Mouse (Mus musculus): Measurements from ENCODE around the gene Fbxo5.

The Fbxo5 gene

GRCm38 (mm10) chr10:5805243-5805730 is at the start of gene Fbxo5:
TSS of gene Fbxo5 (minus strand) at chr10:5805600.
- in situ Hi-C loops (cut with MboI) = loop anchor here (25.0 kb wide), 2 partner anchors 1407 to 1818 kb away; partner anchors contain the start of gene Cnksr3

- in situ Hi-C loops (cut with MboI) = no loop called here
These were observed 48.0 kb upstream of the Fbxo5 start for GRCm38 (mm10) chr10:5853290-5853868.

- in situ Hi-C loops (cut with MboI) = loop anchor here (25.0 kb wide), 1 partner anchor 235 kb away; no protein-coding TSS in a partner anchor
These were observed 41.5 kb upstream of the Fbxo5 start for GRCm38 (mm10) chr10:5846939-5847338.

- in situ Hi-C loops (cut with MboI) = loop anchor here (25.0 kb wide), 1 partner anchor 229 kb away; no protein-coding TSS in a partner anchor
These were observed 36.0 kb upstream of the Fbxo5 start for GRCm38 (mm10) chr10:5841369-5841768.

GRCm38 (mm10) chr10:5826336-5827025 is 21.1 kb upstream of the Fbxo5 start:
- in situ Hi-C loops (cut with MboI) = loop anchor here (25.0 kb wide), 1 partner anchor 214 kb away; no protein-coding TSS in a partner anchor

GRCm38 (mm10) chr10:5824779-5825178 is 19.4 kb upstream of the Fbxo5 start:
- in situ Hi-C loops (cut with MboI) = loop anchor here (25.0 kb wide), 3 partner anchors 212 to 1837 kb away; partner anchors contain the start of gene Cnksr3

- in situ Hi-C loops (cut with MboI) = loop anchor here (25.0 kb wide), 2 partner anchors 1388 to 1837 kb away; partner anchors contain the start of gene Cnksr3
These were observed 18.5 kb upstream of the Fbxo5 start, which contains the start of gene Mtrf1l for GRCm38 (mm10) chr10:5823740-5824491. TSS of gene Mtrf1l (minus strand) at chr10:5823910.

- in situ Hi-C loops (cut with MboI) = loop anchor here (25.0 kb wide), 2 partner anchors 1389 to 1836 kb away; partner anchors contain the start of gene Cnksr3
These were observed 17.9 kb upstream of the Fbxo5 start for GRCm38 (mm10) chr10:5823291-5823739.

GRCm38 (mm10) chr10:5818772-5819171 is 13.4 kb upstream of the Fbxo5 start:
- in situ Hi-C loops (cut with MboI) = loop anchor here (25.0 kb wide), 2 partner anchors 1394 to 1831 kb away; partner anchors contain the start of gene Cnksr3

GRCm38 (mm10) chr10:5815968-5816367 is 10.6 kb upstream of the Fbxo5 start:
- in situ Hi-C loops (cut with MboI) = loop anchor here (25.0 kb wide), 2 partner anchors 1396 to 1829 kb away; partner anchors contain the start of gene Cnksr3

GRCm38 (mm10) chr10:5813724-5814123 is 8.3 kb upstream of the Fbxo5 start:
- in situ Hi-C loops (cut with MboI) = loop anchor here (25.0 kb wide), 2 partner anchors 1399 to 1826 kb away; partner anchors contain the start of gene Cnksr3

- in situ Hi-C loops (cut with MboI) = loop anchor here (25.0 kb wide), 2 partner anchors 1405 to 1820 kb away; partner anchors contain the start of gene Cnksr3
These were observed 2.3 kb upstream of the Fbxo5 start for GRCm38 (mm10) chr10:5807683-5808082.

- in situ Hi-C loops (cut with MboI) = loop anchor here (25.0 kb wide), 2 partner anchors 1405 to 1820 kb away; partner anchors contain the start of gene Cnksr3
These were observed 1.6 kb upstream of the Fbxo5 start for GRCm38 (mm10) chr10:5806996-5807395.

GRCm38 (mm10) chr10:5806416-5806815 is 1.0 kb upstream of the Fbxo5 start:
- in situ Hi-C loops (cut with MboI) = loop anchor here (25.0 kb wide), 2 partner anchors 1406 to 1819 kb away; partner anchors contain the start of gene Cnksr3

GRCm38 (mm10) chr10:5805731-5806307 is 419 bp upstream of the Fbxo5 start:
- in situ Hi-C loops (cut with MboI) = loop anchor here (25.0 kb wide), 2 partner anchors 1406 to 1819 kb away; partner anchors contain the start of gene Cnksr3

GRCm38 (mm10) chr10:5804691-5805156 is 676 bp downstream of the Fbxo5 start:
- in situ Hi-C loops (cut with MboI) = loop anchor here (25.0 kb wide), 2 partner anchors 1408 to 1817 kb away; partner anchors contain the start of gene Cnksr3

- in situ Hi-C loops (cut with MboI) = loop anchor here (25.0 kb wide), 2 partner anchors 1409 to 1816 kb away; partner anchors contain the start of gene Cnksr3
These were observed 1.7 kb downstream of the Fbxo5 start for GRCm38 (mm10) chr10:5803739-5804138.

- in situ Hi-C loops (cut with MboI) = loop anchor here (25.0 kb wide), 2 partner anchors 1409 to 1816 kb away; partner anchors contain the start of gene Cnksr3
These were observed 2.5 kb downstream of the Fbxo5 start for GRCm38 (mm10) chr10:5802866-5803265.

- in situ Hi-C loops (cut with MboI) = loop anchor here (25.0 kb wide), 2 partner anchors 1412 to 1813 kb away; partner anchors contain the start of gene Cnksr3
These were observed 4.9 kb downstream of the Fbxo5 start for GRCm38 (mm10) chr10:5800490-5800889.

GRCm38 (mm10) chr10:5798069-5798468 is 7.3 kb downstream of the Fbxo5 start:
- in situ Hi-C loops (cut with MboI) = no loop called here

Measured in mature B cell (primary cell).